Mouse (Mus musculus): ENCODE data around the gene Alg3.

Alg3 gene

GRCm38 (mm10) chr16:20604705-20605104 lies 6.8 kb downstream of the Alg3 start:
- DNase-seq = no peak

DNA sequence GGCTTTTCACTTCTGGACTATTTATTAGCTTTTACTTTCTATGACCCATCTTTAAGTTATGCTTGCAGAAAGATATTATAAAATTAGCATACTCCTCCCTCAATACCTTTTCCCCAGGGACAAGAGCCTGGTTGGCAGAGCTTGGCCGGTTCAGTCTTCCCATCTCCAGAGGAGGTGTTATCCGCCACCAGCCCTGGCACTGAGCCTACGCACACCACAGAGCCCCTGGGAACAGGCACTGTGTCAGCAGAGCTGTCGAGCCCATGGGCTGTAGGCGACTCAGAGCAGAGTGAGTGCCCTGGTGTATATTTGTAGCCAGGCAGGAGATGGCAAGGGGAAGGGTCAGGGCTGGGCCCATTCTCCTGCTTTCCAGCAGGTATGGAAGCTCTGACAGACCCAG lies 11.0 kb downstream of the Alg3 start:
- no peak for DNase-seq

DNA sequence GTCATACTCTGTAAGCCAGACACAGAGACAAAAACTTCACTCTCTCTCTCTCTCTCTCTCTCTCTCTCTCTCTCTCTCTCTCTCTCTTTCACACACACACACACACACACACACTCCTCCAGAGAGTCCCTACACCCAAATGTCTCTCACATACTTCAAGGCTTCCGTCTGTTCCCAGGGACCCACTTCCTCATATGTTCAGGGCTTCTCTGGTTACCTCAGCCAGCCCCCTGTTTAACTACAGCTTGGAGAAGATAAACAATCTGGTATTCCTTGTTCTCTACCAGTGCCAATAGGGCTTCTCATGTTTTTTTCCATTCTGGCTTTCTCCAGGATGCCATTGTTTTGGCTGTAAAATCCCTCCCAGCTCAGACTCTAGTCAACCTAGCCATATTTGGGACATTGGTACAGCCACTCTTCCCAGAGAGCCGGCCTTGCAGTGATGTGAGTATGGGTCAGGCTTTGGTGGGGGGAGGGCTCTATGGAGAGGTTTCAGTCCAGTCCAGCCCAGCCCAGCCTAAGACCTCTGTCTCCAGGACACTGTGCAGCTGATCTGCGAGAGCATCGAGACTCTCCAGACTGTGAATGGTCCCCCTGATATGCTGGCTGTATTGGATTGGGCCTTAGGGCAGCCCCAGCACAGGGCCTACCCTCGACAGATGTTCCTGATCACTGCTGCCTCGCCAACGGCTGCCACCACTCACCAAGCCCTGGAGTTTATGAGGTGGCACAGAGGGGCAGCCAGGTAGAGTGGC lies 14.7 kb downstream of the Alg3 start:
- DNase-seq = no peak

GRCm38 (mm10) chr16:20595737-20596136 lies 15.8 kb downstream of the Alg3 start:
- DNase-seq = no peak

DNA sequence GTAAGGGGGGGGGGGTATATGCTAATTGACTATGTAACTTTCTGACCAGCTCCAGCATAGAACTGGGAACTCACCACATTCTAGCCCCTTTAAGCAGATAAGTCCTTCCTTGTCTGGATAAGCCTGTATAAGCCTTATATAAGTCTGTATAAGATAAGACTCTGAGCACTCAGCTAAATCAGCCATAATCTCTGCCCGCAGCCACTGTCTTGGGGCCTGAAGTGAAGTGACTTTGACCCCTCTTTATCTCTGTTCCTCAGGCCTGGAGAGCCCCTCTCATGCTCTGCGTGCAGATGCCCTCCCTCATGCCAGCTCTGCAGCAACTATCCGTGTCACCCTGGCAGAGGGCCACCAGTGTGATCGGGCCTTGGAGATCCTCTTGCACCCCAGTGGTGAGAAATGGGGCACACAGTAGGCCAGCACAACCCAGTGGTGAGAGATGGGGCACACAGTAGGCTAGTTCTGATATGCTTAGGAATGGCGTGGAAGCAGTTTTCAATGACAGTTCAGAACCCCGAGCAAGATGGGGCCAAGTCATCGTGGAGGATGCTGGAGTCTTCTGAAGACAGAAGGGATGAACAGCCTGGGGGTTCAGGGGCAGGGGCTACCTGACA lies 16.4 kb downstream of the Alg3 start:
- DNase-seq = no peak

DNA sequence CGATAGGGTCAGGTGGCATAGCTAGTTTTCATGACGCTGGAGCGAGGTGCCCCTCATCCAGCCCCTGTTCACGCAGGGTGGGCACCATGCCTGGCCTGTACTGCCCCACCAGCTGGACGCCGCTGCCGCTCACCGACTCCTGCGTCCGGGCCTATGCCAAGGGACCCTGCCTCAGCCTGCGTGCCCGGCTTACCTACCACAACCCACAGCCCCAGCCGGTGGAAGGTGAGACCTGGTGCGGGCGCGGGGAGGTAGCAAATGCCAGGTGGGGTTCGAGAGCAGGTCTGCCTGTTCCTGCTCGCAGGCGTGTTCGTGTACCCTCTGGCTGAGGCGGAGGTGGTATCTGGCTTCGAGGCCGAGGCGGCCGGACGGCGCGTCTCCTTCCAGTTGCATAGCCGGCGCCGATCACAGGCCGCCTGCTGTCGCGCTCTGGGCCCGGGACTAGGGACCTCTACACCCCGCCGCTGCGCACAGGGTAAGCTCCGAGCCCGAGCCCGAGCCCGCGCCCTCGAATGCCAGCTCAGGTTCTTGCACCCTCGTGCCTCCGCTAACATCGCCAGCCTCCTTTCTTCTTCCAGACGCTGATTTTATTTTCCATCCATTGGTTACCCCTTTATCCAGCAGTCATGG lies 20.3 kb downstream of the Alg3 start:
- peak in 1 of 2 experiments; percentile 12 for DNase-seq

GRCm38 (mm10) chr16:20590680-20591038 lies 20.9 kb downstream of the Alg3 start:
- peak; percentile 11 to 36 for DNase-seq

DNA sequence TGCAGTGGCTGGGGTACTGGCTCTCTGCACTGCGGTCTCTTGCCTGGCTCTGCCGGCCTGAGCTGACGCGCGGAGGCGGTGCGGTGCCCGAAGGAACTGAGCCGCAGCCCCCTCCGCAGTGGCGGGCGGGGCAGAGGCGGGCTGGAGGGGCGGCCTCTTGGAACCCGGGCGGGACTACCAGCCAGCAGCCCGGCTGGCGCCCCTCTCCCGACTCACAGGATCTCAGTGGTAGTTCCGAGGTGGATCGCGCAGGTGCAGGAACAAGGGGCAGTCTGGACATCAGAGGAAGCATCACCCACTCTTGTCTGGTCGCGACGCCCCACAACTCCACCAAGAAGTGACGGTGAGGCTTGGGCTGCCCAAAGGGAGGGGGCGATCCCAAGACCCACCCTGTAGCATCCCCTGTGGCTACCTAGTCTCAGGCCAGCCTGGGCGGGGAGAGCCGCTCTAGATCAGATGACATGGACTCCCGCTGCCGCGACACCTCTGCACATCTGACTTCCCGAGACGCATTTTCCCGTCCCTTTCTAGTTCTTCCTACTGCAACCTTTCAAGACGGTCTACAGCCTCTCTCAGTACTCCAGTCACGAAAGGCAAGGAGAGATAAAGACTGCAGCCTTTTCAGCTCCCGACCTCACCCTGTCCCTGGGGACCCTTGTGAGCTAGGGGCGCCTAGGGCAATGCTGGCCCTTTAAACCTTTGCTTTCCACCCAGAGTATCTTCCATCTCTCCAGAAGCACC lies 21.4 kb downstream of the Alg3 start:
- DNase-seq = peak in 1 of 2 experiments; percentile 25

DNA sequence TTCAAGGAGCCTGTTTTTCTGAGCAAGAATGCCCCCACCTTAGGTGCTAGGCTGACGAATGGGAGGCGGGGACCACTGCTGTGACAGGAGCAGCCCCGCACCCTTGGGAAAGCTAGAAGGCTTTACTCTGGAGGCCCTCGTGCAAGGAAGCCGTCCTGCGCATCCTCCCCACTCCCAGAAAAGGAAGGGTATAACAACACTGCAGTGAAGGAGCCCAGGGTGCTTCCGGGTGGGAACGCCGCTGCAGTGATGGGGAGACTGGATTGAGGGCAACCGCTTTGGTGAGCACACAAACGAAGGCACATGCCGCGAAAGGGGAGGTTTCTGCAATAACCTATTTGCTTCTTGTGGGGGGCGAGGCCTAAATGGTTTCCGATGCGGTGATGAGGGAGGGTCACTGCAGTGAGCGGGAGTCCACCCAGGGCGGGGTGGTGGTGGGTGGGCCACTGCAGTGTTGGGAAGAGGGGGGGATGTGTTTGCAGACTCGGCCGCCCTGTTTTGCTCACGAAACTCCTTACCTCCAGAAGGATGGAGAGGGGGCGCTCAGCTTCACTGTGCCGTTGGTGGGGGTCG lies 22.1 kb downstream of the Alg3 start, which contains the start of gene Vwa5b2:
Gene Vwa5b2 (plus strand): TSS at position 106 of the 573 bp plus-strand sequence.
- DNase-seq = no peak

GRCm38 (mm10) chr16:20565075-20565474 lies 46.5 kb downstream of the Alg3 start:
- no peak for DNase-seq

GRCm38 (mm10) chr16:20557381-20557780 lies 54.2 kb downstream of the Alg3 start:
- no peak for DNase-seq
